Mouse (Mus musculus) granulocyte monocyte progenitor cell, adult 5-6 weeks (primary cell): Measurements from ENCODE around the gene Ppp1r27. TPM values are rescaled to one million over a fixed set of nuclear protein-coding genes. Genes with fewer than 3 reads are reported as not detected.
A peak's percentile ranks its signal among the peaks of the same experiment; 100 is the strongest.
"Not testable (repeated sequence)": the region's sequence is repeated elsewhere in the genome, so short reads cannot be mapped to it uniquely, and the experiment has no call there.

Source experiments
- ATAC-seq: replicated peaks from 2 replicates; pipeline ENCODE4 v1.8.0; 2016; ENCODE audit warnings: mild to moderate bottlenecking, moderate TSS enrichment, inconsistent platforms; ENCODE audit not compliant: poor library complexity, severe bottlenecking
- total RNA-seq, 2 experiments: library from RNA; stranded (forward) in 1 of 2; stranded (reverse) in 1 of 2; fragments of 200-712, 200-1000 nt in 1 of 2; fragments of >200 nt in 1 of 2; fragmentation: Nextera tagmentation in 1 of 2; gene quantifications; 2 replicates each; pipeline ENCODE4 v1.2.3; 2014 to 2017

Gene Ppp1r27
- total RNA-seq, 2 experiments from 2014 or later = not detected

- no peak for ATAC-seq
Observed at GRCm38 (mm10) chr11:120576365-120576981, 25.5 kb upstream of the Ppp1r27 start.

- ATAC-seq = no peak
Observed at GRCm38 (mm10) chr11:120575940-120576339, 25.0 kb upstream of the Ppp1r27 start.

GRCm38 (mm10) chr11:120575046-120575445 lies 24.1 kb upstream of the Ppp1r27 start:
- ATAC-seq = no peak

GRCm38 (mm10) chr11:120574278-120574600 lies 23.3 kb upstream of the Ppp1r27 start:
- ATAC-seq = no peak

GRCm38 (mm10) chr11:120573585-120574277 lies 22.8 kb upstream of the Ppp1r27 start:
- no peak for ATAC-seq

GRCm38 (mm10) chr11:120572752-120573584 lies 22.0 kb upstream of the Ppp1r27 start, which contains the start of gene P4hb:
TSS of gene P4hb (minus strand) at chr11:120573253.
- peak; percentile 72 for ATAC-seq

- ATAC-seq = no peak
Observed at GRCm38 (mm10) chr11:120572417-120572751, 21.5 kb upstream of the Ppp1r27 start.

- ATAC-seq = no peak
Observed at GRCm38 (mm10) chr11:120571754-120572416, 21.0 kb upstream of the Ppp1r27 start.

- ATAC-seq = peak; percentile 36
Observed at GRCm38 (mm10) chr11:120571122-120571521, 20.2 kb upstream of the Ppp1r27 start.

- no peak for ATAC-seq
Observed at GRCm38 (mm10) chr11:120568324-120568723, 17.4 kb upstream of the Ppp1r27 start.

GRCm38 (mm10) chr11:120565114-120565513 lies 14.2 kb upstream of the Ppp1r27 start:
- ATAC-seq = no peak

GRCm38 (mm10) chr11:120562949-120563348 lies 12.0 kb upstream of the Ppp1r27 start:
- ATAC-seq = no peak

- ATAC-seq = no peak
Observed at GRCm38 (mm10) chr11:120560952-120561728, 10.2 kb upstream of the Ppp1r27 start.

- not testable (repeated sequence) for ATAC-seq
Observed at GRCm38 (mm10) chr11:120558843-120559242, 7.9 kb upstream of the Ppp1r27 start.

- no peak for ATAC-seq
Observed at GRCm38 (mm10) chr11:120555260-120555659, 4.3 kb upstream of the Ppp1r27 start.

- ATAC-seq = peak; percentile 16; the same call in 1 of the 2 replicates
Observed at GRCm38 (mm10) chr11:120554834-120555233, 3.9 kb upstream of the Ppp1r27 start.

- no peak for ATAC-seq
Observed at GRCm38 (mm10) chr11:120552736-120553135, 1.8 kb upstream of the Ppp1r27 start.

GRCm38 (mm10) chr11:120549986-120550809 lies 734 bp downstream of the Ppp1r27 start:
- ATAC-seq = no peak
